Mouse (Mus musculus) forebrain, embryonic 12.5 days (tissue): ENCODE measurements around the gene Meis1. TPM values are rescaled to one million over a fixed set of nuclear protein-coding genes. Genes with fewer than 3 reads are reported as not detected.
A peak's percentile ranks its signal among the peaks of the same experiment; 100 is the strongest.

Experiments used
- ATAC-seq: fragments of 200-750 bp; cut with Nextera tagmentation; 2 replicates; pipeline ENCODE4 v1.8.0; 2017; ENCODE audit warnings: moderate TSS enrichment; ENCODE audit not compliant: low FRiP score
- H3K27ac ChIP-seq: fragments of 300-500 bp; sonication (generic); 2 replicates; pipeline ENCODE4 v1.5.1; 2016; ENCODE audit warnings: mild to moderate bottlenecking
- H3K27me3 ChIP-seq: fragments of 300-500 bp; sonication (generic); 2 replicates; pipeline ENCODE4 v1.6.1; 2016; ENCODE audit warnings: mild to moderate bottlenecking
- H3K36me3 ChIP-seq: fragments of 300-500 bp; sonication (generic); replicated peaks from 2 replicates; pipeline ENCODE4 v1.6.1; 2016; ENCODE audit warnings: mild to moderate bottlenecking
- H3K4me1 ChIP-seq: fragments of 300-500 bp; sonication (generic); 2 replicates; pipeline ENCODE4 v1.6.1; 2016
- H3K4me2 ChIP-seq: fragments of 300-500 bp; sonication (generic); 2 replicates; pipeline ENCODE4 v1.6.1; 2016; ENCODE audit warnings: mild to moderate bottlenecking, moderate library complexity
- H3K4me3 ChIP-seq: fragments of 300-500 bp; sonication (generic); replicated peaks from 2 replicates; pipeline ENCODE4 v1.5.1; 2016; ENCODE audit warnings: mild to moderate bottlenecking
- H3K9ac ChIP-seq: fragments of 300-500 bp; sonication (generic); 2 replicates; pipeline ENCODE4 v1.6.1; 2016; ENCODE audit warnings: mild to moderate bottlenecking
- H3K9me3 ChIP-seq: fragments of 300-500 bp; sonication (generic); 2 replicates; pipeline ENCODE4 v1.6.1; 2016
- WGBS: fragments of 180-500 bp; shearing (Covaris S2); methylation state at CpG from one replicate; pipeline ENCODE4 v1.1.7; 2016; 5-methylcytosine and 5-hydroxymethylcytosine counted together
- polyA plus RNA-seq: library from polyadenylated mRNA; unstranded; fragments of >200 nt; fragmentation: Nextera tagmentation; extraction: Ambion mirVana; gene quantifications from 2 replicates; pipeline ENCODE4 v1.2.1, GENCODE M21; 2016

Gene Meis1
- polyA plus RNA-seq, 1 experiment from 2014 or later = 44.8 TPM

- H3K9ac ChIP-seq = no peak overlapping the region
- H3K27ac ChIP-seq = no peak overlapping the region
- H3K27me3 ChIP-seq = peaks cover 50% of the 10 kb centered on the region
- H3K4me3 ChIP-seq = no peak overlapping the region
- WGBS = under 1% methylated on average over 27 of the region's 27 CpGs
- H3K4me1 ChIP-seq = peaks cover 63% of the 10 kb centered on the region
- H3K4me2 ChIP-seq = peak overlapping the region; percentile 76
- no peak for ATAC-seq
- H3K36me3 ChIP-seq = no peaks in the 10 kb centered on the region
- H3K9me3 ChIP-seq = no peaks in the 10 kb centered on the region
These were observed 143.5 kb downstream of the Meis1 start for GRCm38 (mm10) chr11:18875001-18875902.

GRCm38 (mm10) chr11:18874278-18875000 is 144.3 kb downstream of the Meis1 start:
- Histone ChIP-seq H3K4me2 (peak overlapping the region; percentile 31), H3K4me1 (peaks cover 62% of the 10 kb centered on the region)

GRCm38 (mm10) chr11:18873451-18874277 is 145.1 kb downstream of the Meis1 start:
- no peak overlapping the region for H3K27ac ChIP-seq
- H3K4me2 ChIP-seq = no peak overlapping the region
- peaks cover 54% of the 10 kb centered on the region for H3K4me1 ChIP-seq
- H3K4me3 ChIP-seq = no peak overlapping the region
- no peak for ATAC-seq
- H3K27me3 ChIP-seq = peaks cover 58% of the 10 kb centered on the region
- no peak overlapping the region for H3K9ac ChIP-seq
- H3K9me3 ChIP-seq = no peaks in the 10 kb centered on the region
- WGBS = 1% methylated on average over 9 of the region's 9 CpGs
- H3K36me3 ChIP-seq = no peaks in the 10 kb centered on the region

More at GRCm38 (mm10) chr11:18874278-18875000, 144.3 kb downstream of the Meis1 start:
- no peak for ATAC-seq
- Histone ChIP-seq H3K36me3 (no peaks in the 10 kb centered on the region), H3K9me3 (no peaks in the 10 kb centered on the region), H3K4me3 (no peak overlapping the region), H3K27ac (no peak overlapping the region), H3K9ac (no peak overlapping the region), H3K27me3 (peaks cover 58% of the 10 kb centered on the region)
- under 1% methylated on average over 18 of the region's 18 CpGs for WGBS

GRCm38 (mm10) chr11:18872793-18873192 is 146.0 kb downstream of the Meis1 start:
- Histone ChIP-seq H3K4me1 (peaks cover 51% of the 10 kb centered on the region), H3K4me2 (no peak overlapping the region), H3K36me3 (no peaks in the 10 kb centered on the region), H3K27me3 (peaks cover 61% of the 10 kb centered on the region), H3K9ac (no peak overlapping the region), H3K9me3 (no peaks in the 10 kb centered on the region), H3K27ac (no peak overlapping the region), H3K4me3 (no peak overlapping the region)
- ATAC-seq = no peak
- WGBS = 5% methylated on average over 3 of the region's 3 CpGs

GRCm38 (mm10) chr11:18872118-18872751 is 146.6 kb downstream of the Meis1 start:
- H3K27me3 ChIP-seq = peaks cover 64% of the 10 kb centered on the region
- H3K4me1 ChIP-seq = peaks cover 51% of the 10 kb centered on the region
- no peak for ATAC-seq
- no peaks in the 10 kb centered on the region for H3K9me3 ChIP-seq
- no peak overlapping the region for H3K9ac ChIP-seq
- H3K36me3 ChIP-seq = no peaks in the 10 kb centered on the region
- peak overlapping the region; percentile 35; the same call in 1 of the 2 replicates for H3K4me3 ChIP-seq
- no peak overlapping the region for H3K27ac ChIP-seq
- peak overlapping the region; percentile 59; the same call in 1 of the 2 replicates for H3K4me2 ChIP-seq
- 3% methylated on average over 12 of the region's 12 CpGs for WGBS

- H3K36me3 ChIP-seq = no peaks in the 10 kb centered on the region
- no peak overlapping the region for H3K27ac ChIP-seq
- no peaks in the 10 kb centered on the region for H3K9me3 ChIP-seq
- peak; percentile 59 for ATAC-seq
- H3K9ac ChIP-seq = peak overlapping the region; percentile 44
- under 1% methylated on average over 56 of the region's 58 CpGs for WGBS
- H3K4me2 ChIP-seq = peak overlapping the region; percentile 59
- H3K4me3 ChIP-seq = peak overlapping the region; percentile 35
- H3K4me1 ChIP-seq = peaks cover 43% of the 10 kb centered on the region
- peaks cover 60% of the 10 kb centered on the region for H3K27me3 ChIP-seq
These were observed 147.4 kb downstream of the Meis1 start for GRCm38 (mm10) chr11:18871170-18872081.

- peak overlapping the region; percentile 10; the same call in 1 of the 2 replicates for H3K4me2 ChIP-seq
- H3K9ac ChIP-seq = no peak overlapping the region
These were observed 148.5 kb downstream of the Meis1 start for GRCm38 (mm10) chr11:18870121-18870931.

GRCm38 (mm10) chr11:18869429-18869969 is 149.3 kb downstream of the Meis1 start:
- no peak overlapping the region for H3K9ac ChIP-seq
- no peak overlapping the region for H3K4me2 ChIP-seq
- WGBS = 13% methylated on average over 5 of the region's 6 CpGs
- no peak overlapping the region for H3K27ac ChIP-seq
- H3K36me3 ChIP-seq = no peaks in the 10 kb centered on the region
- H3K9me3 ChIP-seq = no peaks in the 10 kb centered on the region
- no peak overlapping the region for H3K4me3 ChIP-seq
- no peak for ATAC-seq
- peaks cover 45% of the 10 kb centered on the region for H3K27me3 ChIP-seq
- H3K4me1 ChIP-seq = peaks cover 26% of the 10 kb centered on the region

More at GRCm38 (mm10) chr11:18870121-18870931, 148.5 kb downstream of the Meis1 start:
- H3K36me3 ChIP-seq = no peaks in the 10 kb centered on the region
- H3K27me3 ChIP-seq = peaks cover 53% of the 10 kb centered on the region
- H3K4me3 ChIP-seq = no peak overlapping the region
- H3K27ac ChIP-seq = no peak overlapping the region
- under 1% methylated on average over 25 of the region's 25 CpGs for WGBS
- no peak for ATAC-seq
- no peaks in the 10 kb centered on the region for H3K9me3 ChIP-seq
- peaks cover 34% of the 10 kb centered on the region for H3K4me1 ChIP-seq

- Histone ChIP-seq H3K27me3 (peaks cover 38% of the 10 kb centered on the region), H3K4me1 (peaks cover 20% of the 10 kb centered on the region), H3K9me3 (0 out of 2 replicates have a peak, but pooled peaks cover 4% of the 10 kb centered on the region), H3K9ac (no peak overlapping the region), H3K4me2 (no peak overlapping the region), H3K36me3 (no peaks in the 10 kb centered on the region), H3K27ac (no peak overlapping the region), H3K4me3 (no peak overlapping the region)
- no peak for ATAC-seq
- 35% methylated on average over 2 of the region's 2 CpGs for WGBS
These were observed 151.1 kb downstream of the Meis1 start for GRCm38 (mm10) chr11:18867665-18868064.
